Mouse (Mus musculus) right cerebral cortex, postnatal 25 days (tissue): Measurements from ENCODE around the gene Scrn2.

Source experiments
- DNase-seq: peaks from one replicate; pipeline ENCODE4 v3.0.0; 2022

Gene Scrn2

DNA sequence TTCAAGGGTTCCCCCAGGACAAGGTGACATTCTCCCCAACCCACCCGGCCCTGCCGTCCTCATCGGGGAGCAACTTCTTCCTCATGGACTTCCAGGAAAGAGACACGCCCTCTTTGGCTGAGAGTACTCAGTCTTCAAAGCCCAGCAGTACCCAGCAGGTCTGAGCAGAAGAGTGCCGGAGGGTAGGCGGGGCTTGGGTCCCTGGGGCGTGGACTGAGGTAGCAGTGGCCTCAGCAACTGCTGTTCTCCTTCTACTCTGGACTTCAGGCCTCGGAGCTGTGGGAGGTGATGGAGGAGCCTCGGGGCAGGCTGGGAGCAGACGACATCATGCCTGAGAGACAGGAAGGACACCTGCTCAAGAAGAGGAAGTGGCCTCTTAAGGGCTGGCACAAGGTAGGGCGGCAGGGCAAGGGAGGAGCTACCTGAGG is 22.5 kb downstream of the Scrn2 start:
- no peak for DNase-seq

DNA sequence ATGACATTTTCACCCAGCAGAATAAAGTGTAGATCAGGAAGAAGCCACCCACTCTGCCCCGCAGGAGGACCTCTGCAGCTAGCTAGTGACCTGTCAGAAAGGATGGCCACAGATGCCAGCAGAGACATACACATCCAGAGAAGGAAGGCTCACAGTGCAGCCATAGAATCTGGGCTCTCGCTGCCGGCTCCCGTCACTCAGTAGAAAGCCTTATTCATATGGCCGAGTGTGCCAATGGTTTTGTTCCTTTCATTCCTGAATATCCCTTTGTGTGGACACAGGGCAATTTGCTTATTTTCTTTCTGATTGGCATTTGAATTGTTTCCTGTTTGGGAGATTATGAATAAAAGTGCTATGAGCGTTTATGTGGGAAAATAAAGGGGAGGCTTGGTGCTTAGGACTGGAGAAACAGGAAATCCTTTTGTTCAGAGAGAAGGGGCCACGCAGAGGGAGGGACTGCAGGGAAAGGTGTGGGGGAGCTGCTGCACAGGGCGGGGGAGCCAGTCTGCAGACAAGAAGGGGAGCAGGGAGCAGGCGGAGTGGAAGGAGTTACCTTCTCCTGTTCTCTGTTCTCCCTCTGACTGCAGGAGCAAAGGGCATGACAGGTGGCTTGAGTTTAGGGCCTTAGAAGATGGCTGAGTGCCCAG is 33.7 kb downstream of the Scrn2 start:
- no peak for DNase-seq

DNA sequence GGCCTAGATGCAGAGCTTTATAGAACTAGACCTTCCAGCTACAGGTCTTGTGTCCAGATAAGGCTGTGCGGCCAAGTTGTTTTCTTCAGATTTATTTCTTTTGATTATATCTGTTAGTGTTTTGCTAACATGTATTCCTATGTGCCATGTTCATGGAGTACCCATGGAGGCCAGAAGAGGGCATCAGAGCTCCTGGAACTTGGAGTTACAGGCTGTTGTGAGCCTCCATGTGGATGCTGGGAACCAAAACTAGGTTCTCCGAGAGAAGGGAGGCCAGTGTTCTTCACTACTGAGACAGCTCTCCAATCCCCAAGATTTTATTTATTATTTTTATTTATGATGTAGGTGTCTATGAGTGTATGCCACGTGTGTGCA is 34.2 kb downstream of the Scrn2 start:
- DNase-seq: no peak

DNA sequence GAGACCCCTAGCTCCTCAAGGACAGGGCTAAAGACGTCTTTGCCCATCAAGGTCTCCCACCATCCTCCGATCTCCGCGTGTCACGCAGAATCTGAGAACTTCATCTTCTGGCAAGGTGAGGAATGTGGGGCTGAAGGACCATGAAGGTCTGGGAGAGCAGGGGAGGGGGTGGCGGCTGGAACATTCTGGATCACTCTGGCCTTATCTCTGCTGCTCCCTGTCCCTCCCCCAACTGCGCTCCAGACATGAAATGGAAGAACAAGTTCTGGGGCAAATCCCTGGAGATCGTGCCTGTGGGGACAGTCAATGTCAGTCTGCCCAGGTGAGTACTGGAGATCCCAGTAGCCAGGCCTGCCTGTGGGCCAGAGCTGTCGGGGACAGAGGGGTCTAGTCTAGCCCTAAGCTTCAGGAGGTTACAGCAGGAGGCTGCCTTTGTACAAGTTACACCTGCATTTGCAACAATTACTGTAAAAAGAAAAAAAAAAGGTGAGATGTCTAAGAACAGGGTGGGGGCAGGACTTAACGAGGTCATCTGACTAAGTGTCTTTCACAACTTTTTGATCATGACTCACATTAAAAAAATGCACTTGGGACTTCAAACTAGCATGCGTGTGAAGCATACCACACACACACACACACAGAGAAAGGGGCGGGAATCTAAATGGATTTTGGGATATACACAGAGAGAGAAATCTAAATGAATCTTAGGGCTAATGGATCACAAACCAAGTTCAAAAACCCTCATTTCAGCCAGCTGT is 36.0 kb downstream of the Scrn2 start:
- DNase-seq: no peak

DNA sequence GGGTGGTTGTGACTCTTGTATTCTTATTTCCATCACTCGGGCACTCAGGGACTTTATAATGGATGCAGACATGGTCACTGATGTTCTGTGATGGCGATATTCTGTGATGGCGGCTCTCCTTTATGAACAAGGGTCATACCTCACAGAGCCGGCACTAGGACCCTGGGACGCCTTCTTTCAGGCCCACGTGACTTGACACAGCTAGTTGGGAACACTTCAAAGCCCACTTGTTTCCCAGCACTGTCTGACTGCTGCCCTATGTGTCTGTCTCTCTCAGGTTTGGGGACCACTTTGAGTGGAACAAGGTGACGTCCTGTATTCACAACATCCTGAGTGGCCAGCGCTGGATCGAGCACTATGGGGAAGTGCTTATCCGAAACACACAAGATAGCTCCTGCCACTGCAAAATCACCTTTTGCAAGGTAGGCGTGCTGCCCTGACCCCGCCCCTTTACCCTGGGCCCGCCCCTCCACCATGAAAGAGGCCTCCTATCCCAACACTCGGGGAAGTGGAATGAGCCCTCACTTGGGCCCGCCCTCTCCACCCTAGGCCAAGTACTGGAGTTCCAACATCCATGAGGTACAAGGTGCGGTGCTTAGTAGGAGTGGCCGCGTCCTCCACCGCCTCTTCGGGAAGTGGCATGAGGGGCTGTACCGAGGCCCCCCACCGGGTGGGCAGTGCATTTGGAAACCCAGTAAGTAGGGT is 37.1 kb downstream of the Scrn2 start:
- no peak for DNase-seq

DNA sequence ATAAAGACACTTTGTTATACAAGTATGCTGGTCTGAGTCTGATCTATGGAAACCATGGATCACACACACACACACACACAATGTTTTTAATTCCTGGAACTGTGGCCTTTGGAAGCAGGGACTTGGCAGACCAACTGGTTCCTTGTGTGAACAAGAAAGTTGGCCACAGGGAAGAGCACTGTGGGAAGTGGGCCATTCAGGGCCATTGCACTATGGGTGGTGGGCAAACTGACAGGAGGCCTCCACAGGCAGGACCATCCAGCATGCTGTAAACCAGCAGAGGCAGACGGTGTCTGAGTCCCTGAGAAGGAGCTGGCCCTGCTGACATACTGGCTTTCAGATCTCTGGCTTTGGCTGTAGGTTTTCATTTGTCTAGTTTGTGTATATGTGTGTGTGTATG is 39.6 kb downstream of the Scrn2 start:
- DNase-seq: no peak

DNA sequence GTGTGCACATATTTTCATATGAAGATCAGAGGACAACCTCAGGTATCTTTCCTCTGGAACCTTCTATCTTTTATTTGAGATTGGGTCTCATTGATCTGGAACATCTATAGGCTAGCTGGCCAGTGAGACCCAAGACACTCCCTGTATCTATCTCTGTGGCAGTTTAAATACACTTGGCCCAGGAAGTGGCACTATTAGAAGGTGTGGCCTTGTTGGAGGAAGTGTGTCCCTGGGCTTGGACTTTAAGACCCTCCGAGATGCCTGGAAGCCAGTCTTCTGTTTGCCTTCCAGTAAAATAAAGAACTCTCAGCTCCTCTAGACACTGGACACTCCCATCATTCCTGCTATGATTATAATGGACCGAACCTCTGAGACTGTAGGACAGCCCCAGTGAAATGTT is 40.0 kb downstream of the Scrn2 start:
- DNase-seq: no peak

DNA sequence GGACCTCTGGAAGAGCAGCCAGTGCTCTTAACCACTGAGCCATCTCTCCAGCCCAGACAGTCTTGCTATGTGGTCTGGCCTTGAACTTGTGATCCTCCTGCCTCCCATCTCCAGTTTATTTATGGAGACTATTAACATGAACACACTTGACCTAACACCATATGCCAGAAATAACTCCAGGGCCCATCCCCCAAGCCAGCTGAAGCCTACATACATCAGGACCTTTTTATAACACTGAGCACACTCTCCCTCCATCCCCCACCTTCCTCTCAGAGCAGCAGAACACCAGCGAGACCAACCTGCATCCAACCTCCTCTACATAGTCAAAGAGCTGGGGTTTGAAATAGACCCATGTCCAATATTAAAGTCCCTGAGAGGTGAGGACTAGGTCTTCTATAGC is 41.4 kb downstream of the Scrn2 start:
- no peak for DNase-seq

DNA sequence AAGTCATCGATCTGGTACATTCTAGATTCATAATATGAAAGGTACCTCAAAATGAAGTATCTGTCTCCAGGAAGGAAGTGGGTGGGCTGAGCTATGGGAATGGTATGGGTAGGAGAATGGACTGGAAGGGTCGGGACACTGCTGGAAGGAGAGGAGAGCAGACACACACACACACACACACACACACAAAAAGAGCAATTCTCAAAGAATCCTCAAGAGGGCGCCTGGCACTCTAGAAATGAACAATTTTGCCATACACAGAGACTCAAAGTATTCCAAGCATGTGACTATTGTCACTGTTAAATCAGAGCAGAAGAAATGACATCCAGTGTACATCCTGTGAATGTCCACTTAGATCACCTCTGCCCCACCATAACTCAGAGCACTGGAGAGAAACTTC is 42.8 kb downstream of the Scrn2 start:
- peak; percentile 43 for DNase-seq

DNA sequence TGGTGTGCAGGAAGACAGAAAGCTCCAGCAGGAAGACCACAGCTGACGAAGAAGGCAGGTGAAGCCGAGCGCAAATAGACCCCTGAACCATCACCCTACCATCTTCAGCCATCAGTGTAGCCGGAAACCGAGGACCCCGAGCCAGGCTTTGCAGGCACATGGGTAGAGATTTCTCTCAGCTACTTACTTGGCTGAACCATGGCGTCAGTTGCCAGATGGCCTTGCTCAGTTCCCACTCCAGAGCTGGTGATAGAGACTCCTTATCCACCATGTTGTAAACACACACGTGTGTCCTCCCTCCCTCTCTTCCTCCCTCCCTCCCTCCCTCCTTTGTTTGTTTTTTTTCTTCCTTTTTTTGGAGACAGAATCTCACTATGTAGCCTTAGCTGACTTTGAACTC is 44.5 kb downstream of the Scrn2 start:
- no peak for DNase-seq

DNA sequence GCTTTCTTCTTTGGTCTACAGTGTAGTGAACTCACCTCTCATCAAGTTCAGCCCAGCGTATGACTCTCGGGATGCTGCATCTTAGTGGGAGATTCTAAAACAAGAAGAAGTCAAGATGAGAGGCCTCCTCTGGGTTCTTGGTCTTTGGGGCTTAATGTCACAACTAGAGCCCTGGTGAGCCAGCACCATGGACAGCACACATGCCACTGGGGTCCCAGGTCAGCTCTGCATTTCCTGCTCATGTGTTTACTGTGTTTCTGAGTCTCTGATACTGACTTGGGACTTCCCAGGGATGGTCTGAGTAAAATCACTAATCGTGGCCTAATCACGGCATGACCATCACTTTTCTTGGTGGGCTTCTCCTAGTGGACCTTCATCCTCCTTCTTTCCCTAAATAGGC is 49.0 kb downstream of the Scrn2 start:
- no peak for DNase-seq

DNA sequence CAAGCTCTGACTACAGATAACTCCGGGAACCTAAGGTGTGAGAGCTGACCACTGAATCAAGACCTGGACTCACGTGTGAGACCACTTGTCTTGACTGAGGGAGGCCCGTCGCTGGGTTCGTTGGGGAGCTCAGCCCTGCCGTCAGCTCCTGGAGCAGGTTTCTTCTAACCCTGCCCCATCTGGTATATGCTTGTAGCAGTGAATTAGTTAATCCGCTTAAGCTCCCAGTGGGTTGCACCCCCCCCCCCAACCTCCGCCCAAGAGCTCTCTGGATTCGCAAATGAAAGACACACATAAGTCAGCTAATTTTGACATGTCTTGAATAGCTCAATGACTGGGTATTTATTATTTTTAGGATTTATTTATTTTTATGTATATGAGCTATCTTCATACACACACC is 50.6 kb downstream of the Scrn2 start:
- no peak for DNase-seq

DNA sequence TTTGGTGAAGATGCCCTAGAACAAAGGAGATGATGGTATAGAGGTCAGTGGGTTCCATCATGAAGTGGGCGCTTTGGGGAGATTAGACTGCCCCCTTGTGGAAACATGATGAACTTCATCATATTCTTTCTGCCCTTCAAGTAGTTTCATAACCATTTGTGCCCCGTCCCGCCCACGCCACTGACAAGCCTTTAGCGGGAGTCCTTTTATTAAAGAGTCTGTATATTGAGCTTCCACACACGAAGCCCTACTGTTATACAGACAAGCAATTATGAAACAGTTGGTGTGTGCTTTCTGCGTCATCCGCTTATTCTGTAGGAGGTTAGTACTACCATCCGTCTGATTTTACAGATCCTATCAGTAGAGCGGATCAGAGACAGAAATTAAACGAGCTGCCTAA is 53.2 kb downstream of the Scrn2 start:
- no peak for DNase-seq
